Mouse (Mus musculus) liver, embryonic 14.5 days (tissue): ENCODE measurements at regions not wholly inside any gene's neighbourhood (a gene's known extent, or its start where the extent isn't known, plus 50 kb on each side); places are given as distances from the start of the nearest gene placed in this dataset.

Source experiments
- CTCF ChIP-seq: IDR thresholded peaks from 2 replicates; pipeline ENCODE4 v1.5.1; 2016; ENCODE audit warnings: antibody characterized with exemption, low read depth, control low read depth
- EP300 ChIP-seq: IDR thresholded peaks from 2 replicates; pipeline ENCODE4 v1.6.1; 2016; ENCODE audit warnings: antibody characterized with exemption, low read depth

- TF ChIP-seq CTCF (no peak), EP300 (no peak)
These were observed 258.3 kb downstream of the Tgfb2 start for GRCm38 (mm10) chr1:186447521-186447920.
